Mouse (Mus musculus) layer of hippocampus, postnatal 14 days (tissue): ENCODE data around the gene Opn5. TPM values are rescaled to one million over a fixed set of nuclear protein-coding genes. Genes with fewer than 3 reads are reported as not detected.

Experiments used
- DNase-seq, 2 experiments: peaks; one replicate each; pipeline ENCODE4 v3.0.0; 2021 to 2022; ENCODE audit warnings: low spot score in 2 of 2, mixed read lengths in 1 of 2
- long read RNA-seq, 2 experiments: library from polyadenylated mRNA; stranded (forward); transcript quantifications; one replicate each; pipeline ENCODE4 v2.0.0; 2021
- total RNA-seq, 2 experiments: library from RNA; stranded (reverse); gene quantifications; 2 replicates each; pipeline ENCODE4 v1.2.3; 2021

Gene Opn5
- not detected for total RNA-seq
- long read RNA-seq, experiment 1, result 0 reads
- long read RNA-seq, experiment 2, result 0 reads

- DNase-seq, result no peak
Measured at GRCm38 (mm10) chr17:42611295-42611694, at the start of gene Opn5. Gene Opn5, minus strand, starts transcription at chr17:42611395.

DNA sequence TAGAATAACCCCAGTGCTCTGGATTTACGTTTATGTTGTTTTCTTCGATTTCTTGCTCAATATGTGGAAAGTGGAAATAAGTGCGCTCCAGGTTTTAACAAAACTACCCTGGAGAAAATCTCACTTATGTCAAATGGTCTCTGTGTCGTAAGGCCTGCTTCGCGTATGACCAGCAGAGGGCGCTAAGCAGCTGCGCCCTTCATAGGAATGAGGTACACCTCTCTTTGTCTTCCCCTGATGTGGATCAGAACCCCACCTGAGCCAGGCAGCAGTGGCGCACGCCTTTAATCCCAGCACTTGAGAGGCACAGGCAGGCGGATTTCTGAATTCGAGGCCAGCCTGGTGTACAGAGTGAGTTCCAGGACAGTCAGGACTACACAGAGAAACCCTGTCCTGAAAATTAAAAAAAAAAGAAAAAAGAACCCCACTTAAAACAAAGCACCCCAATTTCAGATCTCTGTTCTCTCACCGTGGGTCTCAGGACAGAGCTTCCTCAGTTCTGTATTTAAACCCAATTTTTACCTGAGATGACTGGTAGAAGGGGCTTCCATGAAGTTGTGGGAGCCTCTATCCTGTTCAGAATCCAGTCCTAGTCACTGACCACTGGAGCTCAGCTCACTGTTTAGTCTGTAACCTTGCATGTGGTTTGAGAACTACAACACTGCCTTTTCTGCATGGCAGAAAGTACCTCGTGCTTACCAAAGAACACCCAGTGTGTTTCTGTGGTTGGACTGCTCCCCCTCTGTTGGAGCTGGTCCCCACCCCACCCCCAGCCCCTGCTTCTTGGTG is 47.6 kb upstream of the Opn5 start:
- DNase-seq, result peak; percentile 5 to 9

DNA sequence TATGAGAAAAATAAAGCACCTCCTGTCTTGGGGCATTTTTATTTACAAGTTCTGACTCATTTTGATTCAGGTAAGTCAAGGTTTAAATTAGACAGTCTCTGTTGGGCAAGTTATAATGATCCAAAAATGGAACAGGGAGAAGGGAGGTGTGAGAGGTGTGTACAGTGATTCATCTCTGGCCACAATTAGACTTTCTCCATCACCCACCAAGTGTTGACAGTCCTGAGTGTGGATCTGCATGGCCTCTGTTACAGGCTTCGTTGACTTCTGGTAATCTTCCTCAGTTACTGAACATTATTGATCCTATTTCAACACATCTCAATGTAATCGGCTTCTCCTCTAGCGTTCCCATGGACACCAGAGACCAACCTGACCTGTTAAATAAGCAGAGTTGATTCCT is 32.2 kb upstream of the Opn5 start:
- DNase-seq, result no peak

GRCm38 (mm10) chr17:42630206-42630605 is 19.0 kb upstream of the Opn5 start:
- no peak for DNase-seq

DNA sequence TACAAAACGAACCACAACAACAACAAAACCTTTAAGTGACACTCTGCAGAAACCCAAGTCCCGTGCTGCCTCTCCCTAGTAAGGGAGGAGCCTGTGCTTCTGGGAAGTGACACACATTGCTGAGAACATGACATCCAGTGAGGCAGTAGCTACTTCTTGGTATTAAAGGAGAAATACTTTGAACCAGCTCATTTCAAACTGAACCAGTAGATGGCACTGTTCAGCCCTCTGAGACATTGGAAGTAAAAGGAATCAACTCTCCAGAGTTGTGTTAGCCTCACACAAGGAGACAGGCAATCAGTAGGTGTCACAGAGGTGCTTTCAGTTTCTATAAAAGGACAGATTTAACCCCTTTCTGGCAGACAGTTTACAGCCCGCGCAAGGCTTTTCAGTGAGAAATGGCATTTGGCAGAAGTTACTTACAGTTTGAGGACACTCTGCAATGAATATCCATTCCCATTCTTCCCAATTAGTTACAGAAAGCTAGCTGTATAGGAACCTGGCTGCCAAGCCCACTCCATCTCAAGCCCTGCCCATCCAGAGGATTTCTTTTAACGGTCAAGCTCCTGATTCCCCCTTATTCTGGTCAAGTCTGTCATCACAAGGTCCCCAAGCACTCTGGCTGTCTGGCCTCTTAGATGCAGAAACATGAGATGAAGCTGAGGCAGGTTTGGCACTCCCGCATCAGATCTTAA is 2.0 kb upstream of the Opn5 start:
- peak; percentile 54 to 82 for DNase-seq

DNA sequence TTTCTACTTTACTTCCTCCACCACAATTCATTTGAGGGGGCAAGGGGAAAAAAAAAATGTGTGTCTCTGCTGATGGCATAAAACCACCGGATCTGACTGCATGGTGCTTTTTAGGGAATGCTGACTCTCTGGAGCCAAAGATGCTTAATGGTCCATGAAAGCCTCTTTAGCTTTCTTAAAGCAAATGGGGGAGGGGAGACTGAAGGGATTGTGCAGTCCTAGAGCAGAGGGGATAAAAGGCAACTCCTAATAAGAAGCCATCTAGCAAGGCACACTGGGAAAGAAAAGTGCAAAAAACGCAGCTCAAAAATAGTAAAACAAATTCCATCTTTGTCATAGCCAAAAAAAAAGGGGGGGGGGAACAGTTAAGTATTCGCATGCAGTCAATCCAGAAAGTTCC is 2.9 kb downstream of the Opn5 start:
- no peak for DNase-seq

GRCm38 (mm10) chr17:42602829-42603784 is 8.1 kb downstream of the Opn5 start:
- peak; percentile 90 to 91 for DNase-seq

DNA sequence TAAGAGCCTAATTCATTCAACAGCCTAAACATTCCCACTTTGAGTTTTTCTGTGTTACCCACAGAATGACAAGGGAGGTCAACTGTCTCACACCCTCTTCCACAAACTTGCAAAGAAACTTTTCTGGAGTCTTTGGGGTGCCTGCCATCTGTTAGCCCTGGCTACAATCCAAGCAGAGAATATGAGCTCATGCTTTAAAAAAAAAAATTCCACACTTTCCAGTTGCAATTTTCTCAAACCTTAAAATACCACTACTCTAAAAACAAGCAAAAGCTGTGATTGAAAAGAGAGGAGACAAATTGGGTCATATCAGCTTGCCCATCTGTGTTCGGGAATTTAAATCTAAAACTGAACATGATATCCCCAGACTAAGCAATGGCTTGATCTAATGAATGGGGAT is 24.7 kb downstream of the Opn5 start:
- no peak for DNase-seq

- no peak for DNase-seq
Measured at GRCm38 (mm10) chr17:42583029-42583331, 28.2 kb downstream of the Opn5 start.

DNA sequence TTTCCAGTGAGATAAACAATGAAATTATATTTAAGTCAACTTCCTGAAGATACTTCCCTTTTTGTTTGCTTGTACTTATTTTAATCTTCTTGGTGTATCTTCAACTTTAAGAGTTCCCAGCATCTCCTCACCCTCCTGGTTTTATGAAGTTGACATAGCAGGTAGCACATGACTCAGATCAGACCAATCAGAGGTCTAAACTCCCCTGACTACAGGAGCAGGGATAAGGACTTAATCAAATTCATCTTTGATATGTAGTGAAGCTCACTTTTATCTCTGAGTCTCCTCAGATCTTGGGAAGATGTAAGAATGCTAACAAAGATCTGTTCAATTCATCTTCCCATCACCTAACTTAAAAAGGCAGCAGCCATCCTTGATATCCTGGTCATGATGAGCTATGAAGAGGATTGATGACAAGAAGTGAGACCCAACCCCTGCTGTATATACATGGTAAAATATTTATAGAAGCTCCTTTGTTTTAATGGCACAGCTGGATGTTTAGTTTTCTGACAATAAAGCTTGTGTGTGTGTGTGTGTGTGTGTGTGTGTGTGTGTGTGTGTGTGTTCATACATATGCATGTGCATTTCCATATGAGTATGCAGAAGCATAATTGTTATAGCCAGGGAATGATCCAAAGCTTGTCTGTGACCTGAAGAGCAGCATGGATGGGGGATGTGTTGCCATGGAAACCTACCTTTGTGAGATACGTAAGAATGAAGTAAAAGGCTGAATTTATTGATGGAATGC is 28.7 kb downstream of the Opn5 start:
- no peak for DNase-seq

DNA sequence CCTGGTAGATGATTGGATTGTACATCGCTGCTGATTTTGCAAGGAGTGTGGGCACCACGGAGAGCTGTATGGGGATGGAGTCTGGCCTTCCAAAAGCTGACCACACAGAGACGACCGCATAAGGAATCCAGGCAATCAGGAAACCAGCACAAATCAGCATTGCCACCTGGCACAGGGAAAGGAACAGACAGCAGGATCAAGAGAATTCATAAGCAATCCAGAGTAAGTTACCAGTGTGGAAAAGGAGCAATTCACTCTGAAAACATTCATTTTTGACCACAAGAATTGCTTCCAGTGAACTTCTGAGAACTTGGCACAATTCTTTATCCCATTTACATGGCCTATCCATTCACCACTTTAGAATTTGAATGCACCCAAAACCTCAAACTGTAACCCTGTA is 30.6 kb downstream of the Opn5 start:
- DNase-seq, result no peak

GRCm38 (mm10) chr17:42580196-42580595 is 31.0 kb downstream of the Opn5 start:
- no peak for DNase-seq

GRCm38 (mm10) chr17:42576671-42577168 is 34.5 kb downstream of the Opn5 start:
- no peak for DNase-seq

DNA sequence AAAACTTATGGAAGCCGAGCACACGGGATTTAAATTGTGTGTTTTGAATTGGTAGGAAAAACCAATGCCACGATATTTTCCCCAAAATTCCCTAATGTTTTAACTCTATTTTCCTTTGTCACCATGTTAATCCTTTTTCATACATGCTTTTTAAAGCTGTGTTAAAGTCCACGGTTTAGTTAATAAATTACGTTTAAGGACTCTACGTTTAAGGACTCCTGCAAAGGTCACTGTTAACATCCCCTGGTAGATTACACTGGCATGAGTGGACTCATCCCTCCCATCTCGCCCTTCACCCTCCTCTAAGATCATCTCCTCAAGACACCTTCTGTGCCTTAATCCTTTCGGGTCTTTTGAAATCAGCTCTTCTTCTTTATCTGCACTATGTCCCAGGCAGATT is 37.4 kb downstream of the Opn5 start:
- no peak for DNase-seq

DNA sequence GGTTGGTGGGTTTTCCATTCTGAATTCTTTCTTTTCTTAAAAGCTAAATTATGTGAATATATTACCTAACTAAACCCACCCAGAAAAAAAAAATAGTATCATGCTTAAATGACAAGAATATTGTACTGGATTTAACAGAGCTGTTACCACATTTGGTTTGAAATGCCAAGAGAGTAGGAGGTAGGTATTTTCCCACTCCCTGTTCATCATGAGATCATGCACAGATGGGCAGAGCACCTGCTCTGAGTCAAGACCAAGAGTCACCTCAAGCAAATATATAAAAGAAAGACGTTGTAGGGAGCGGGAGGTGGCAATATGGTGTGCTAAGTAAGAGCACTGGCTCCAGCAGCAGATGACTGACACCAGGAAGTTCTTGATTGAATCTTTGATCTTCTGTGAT is 61.6 kb downstream of the Opn5 start:
- peak; percentile 13 to 34 for DNase-seq

GRCm38 (mm10) chr17:42530147-42530546 is 81.0 kb downstream of the Opn5 start:
- no peak for DNase-seq

- DNase-seq, result no peak
Measured at GRCm38 (mm10) chr17:42509356-42510262, 101.6 kb downstream of the Opn5 start.
